8 mouse cellular contexts compared by ENCODE assay signal in genomic region chr13:12473724-12474378, GRCm38 (mm10). TPM values are rescaled to one million over a fixed set of nuclear protein-coding genes. Genes with fewer than 3 reads are reported as not detected.
A peak's percentile ranks its signal among the peaks of the same experiment; 100 is the strongest.
DNase-seq lines count a peak whose midpoint lies in the region; ATAC-seq lines count a peak whose summit lies in the region.
"Had no signal": no experiment of that assay in that cellular context is flagged by ENCODE, and none has a peak within 500 bp of the region (broad histone marks: within the 10 kb centered on the region; RNA-seq: fewer than 3 reads in every experiment).

No protein-coding gene starts in this region.

- 0 out of 2 replicates have a peak, but pooled peaks cover 2% of the 10 kb centered on the region for H3K27me3 ChIP-seq in forebrain, embryonic 16.5 days (replicated peaks; ENCODE audit: control insufficient read depth, insufficient read depth, low read length)
- H3K27me3 ChIP-seq in hindbrain, embryonic 16.5 days (replicated peaks; ENCODE audit: control insufficient read depth, insufficient read depth, low read length): no peaks in the 10 kb centered on the region
- H3K27me3 ChIP-seq in midbrain, embryonic 10.5 days (ENCODE audit: low read depth, poor library complexity, severe bottlenecking): no peaks in the 10 kb centered on the region

- H3K4me3 ChIP-seq in forebrain, embryonic 16.5 days (replicated peaks; ENCODE audit: low read length): no peak overlapping the region
- H3K4me3 ChIP-seq in hindbrain, embryonic 16.5 days (ENCODE audit: low read length): no peak overlapping the region
- no peak overlapping the region for H3K4me3 ChIP-seq in midbrain, embryonic 10.5 days
- H3K4me3 ChIP-seq: myocyte had no signal

- peaks cover 2% of the 10 kb centered on the region for H3K4me1 ChIP-seq in forebrain, embryonic 16.5 days (replicated peaks; ENCODE audit: control insufficient read depth, insufficient read depth, low read length)
- no peaks in the 10 kb centered on the region for H3K4me1 ChIP-seq in hindbrain, embryonic 16.5 days (ENCODE audit: control insufficient read depth, insufficient read depth, low read depth, low read length)
- H3K4me1 ChIP-seq in midbrain, embryonic 10.5 days: peaks cover 8% of the 10 kb centered on the region; the same call in 1 of the 2 replicates

- no peak overlapping the region for H3K27ac ChIP-seq in forebrain, embryonic 16.5 days (ENCODE audit: low read length)
- H3K27ac ChIP-seq in hindbrain, embryonic 16.5 days (ENCODE audit: low read depth, low read length): no peak overlapping the region
- H3K27ac ChIP-seq in midbrain, embryonic 10.5 days (replicated peaks): no peak overlapping the region

- peak; percentile 93 for ATAC-seq in forebrain, embryonic 16.5 days
- peak; percentile 91 for ATAC-seq in hindbrain, embryonic 16.5 days

- no peak overlapping the region for H3K4me2 ChIP-seq in forebrain, embryonic 16.5 days (ENCODE audit: low read length)
- H3K4me2 ChIP-seq in hindbrain, embryonic 16.5 days (ENCODE audit: low read length): no peak overlapping the region

- H3K36me3 ChIP-seq in forebrain, embryonic 16.5 days (ENCODE audit: control insufficient read depth, insufficient read depth): no peaks in the 10 kb centered on the region
- H3K36me3 ChIP-seq in hindbrain, embryonic 16.5 days (ENCODE audit: control insufficient read depth, insufficient read depth, low read length): no peaks in the 10 kb centered on the region
- no peaks in the 10 kb centered on the region for H3K36me3 ChIP-seq in midbrain, embryonic 10.5 days

- 33% methylated on average over 8 of the region's 8 CpGs for WGBS in forebrain, embryonic 16.5 days
- 40% methylated on average over 7 of the region's 8 CpGs for WGBS in hindbrain, embryonic 16.5 days
- 35% methylated on average over 8 of the region's 8 CpGs for WGBS in midbrain, embryonic 10.5 days

- DNase-seq in Muller cell, postnatal 12 days (ENCODE audit: inconsistent ontology term): peak; percentile 26
- peak; percentile 36 for DNase-seq in c-Kit-positive CD71-positive TER-119-negative erythroid progenitor cells, embryonic 14.5 days (ENCODE audit: low read depth)
- DNase-seq in left cerebral cortex, adult 11 months (ENCODE audit: low spot score): peak; percentile 50
- DNase-seq in midbrain, embryonic 10.5 days (ENCODE audit: low spot score): peak; percentile 80
- DNase-seq in right cerebral cortex, postnatal 4 days: peak; percentile 85

- no peaks in the 10 kb centered on the region for H3K9me3 ChIP-seq in forebrain, embryonic 16.5 days (ENCODE audit: control insufficient read depth, low read length)
- no peaks in the 10 kb centered on the region for H3K9me3 ChIP-seq in hindbrain, embryonic 16.5 days (ENCODE audit: control insufficient read depth, low read length)
- H3K9me3 ChIP-seq in midbrain, embryonic 10.5 days (replicated peaks): no peaks in the 10 kb centered on the region

- H3K9ac ChIP-seq in forebrain, embryonic 16.5 days (replicated peaks; ENCODE audit: low read depth, low read length): 0 out of 2 replicates have a peak overlapping the region, but pooled peaks have one; percentile 37
- H3K9ac ChIP-seq in hindbrain, embryonic 16.5 days (ENCODE audit: low read depth, low read length): no peak overlapping the region

RNA-seq across cellular contexts. Expression of gene Lgals8, which starts 9.1 kb away (rescaled TPM):
- 14.4 and 15.1 TPM in 2 replicates for polyA plus RNA-seq in forebrain, embryonic 16.5 days (2015; fragmentation: Nextera tagmentation; extraction: Ambion mirVana)
- 26.0 and 28.2 TPM in 2 replicates for polyA plus RNA-seq in hindbrain, embryonic 16.5 days (2015; fragmentation: Nextera tagmentation; extraction: Ambion mirVana)
- 7.8 and 11.1 TPM in 2 replicates for polyA plus RNA-seq in midbrain, embryonic 10.5 days (2016; fragmentation: Nextera tagmentation; extraction: Ambion mirVana)

RNA-seq across cellular contexts. Expression of gene Edaradd, which starts 46.4 kb away (rescaled TPM):
- polyA plus RNA-seq in forebrain, embryonic 16.5 days (2015; fragmentation: Nextera tagmentation; extraction: Ambion mirVana): 1.9 and 2.6 TPM in 2 replicates
- 2.0 and 2.1 TPM in 2 replicates for polyA plus RNA-seq in hindbrain, embryonic 16.5 days (2015; fragmentation: Nextera tagmentation; extraction: Ambion mirVana)
- 2.9 and 3.6 TPM in 2 replicates for polyA plus RNA-seq in midbrain, embryonic 10.5 days (2016; fragmentation: Nextera tagmentation; extraction: Ambion mirVana)
- polyA plus RNA-seq: myocyte had no signal

Comparison
In these comparisons a context has a peak if more than half of its experiments do, and no peak if none do; other contexts are left out.
1. DNase-seq: peak in every context shown above with its lines; median percentile 85 in right cerebral cortex, postnatal 4 days; 80 in midbrain, embryonic 10.5 days; 50 in left cerebral cortex, adult 11 months; 36 in c-Kit-positive CD71-positive TER-119-negative erythroid progenitor cells, embryonic 14.5 days; 26 in Muller cell, postnatal 12 days.